Mouse (Mus musculus) ES-CJ7 (cell line): Measurements from ENCODE around the gene 2610301B20Rik.
"Not testable (repeated sequence)": the region's sequence is repeated elsewhere in the genome, so short reads cannot be mapped to it uniquely, and the experiment has no call there.

Experiments used
- DNase-seq: peaks from one replicate; pipeline ENCODE4 v3.0.0; 2011; ENCODE audit warnings: low read depth, low spot score

The 2610301B20Rik gene

DNA sequence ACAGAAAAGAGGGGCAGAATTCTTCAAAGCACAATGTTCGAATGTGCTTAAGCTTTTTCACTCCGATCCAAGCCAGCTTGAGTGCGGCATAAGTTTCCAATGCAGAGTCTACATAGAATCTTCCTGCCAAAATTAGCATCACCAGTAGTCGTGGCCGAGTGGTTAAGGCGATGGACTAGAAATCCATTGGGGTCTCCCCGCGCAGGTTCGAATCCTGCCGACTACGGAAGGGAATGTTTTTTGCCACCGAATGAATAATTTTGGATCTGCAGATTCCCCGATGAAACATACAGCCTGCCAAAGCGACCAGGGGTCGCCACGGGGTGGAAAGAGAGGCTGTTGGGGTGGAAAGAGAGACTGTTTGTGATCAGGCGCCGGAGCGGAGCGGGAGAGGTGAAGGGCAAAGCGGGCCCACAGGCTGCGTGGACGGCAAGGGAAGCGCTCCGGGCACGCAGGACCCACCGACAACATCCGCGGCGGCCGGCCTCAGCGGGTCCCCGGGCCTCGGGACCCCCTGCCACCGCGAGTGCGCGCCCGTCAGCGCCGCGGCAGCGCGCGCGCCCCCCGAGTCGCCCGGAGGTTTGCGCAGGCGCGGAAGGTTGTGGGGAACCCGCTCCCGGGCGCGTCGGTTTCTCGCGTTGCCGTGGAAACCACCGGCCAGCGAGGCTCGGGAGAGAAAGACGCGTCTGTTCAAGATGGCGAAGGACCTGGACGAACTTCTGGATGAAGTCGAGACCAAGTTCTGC lies at the start of gene 2610301B20Rik:
2610301B20Rik (plus strand) TSS at position 579 of the 746 bp plus-strand sequence.
- peak; percentile 88 for DNase-seq

DNA sequence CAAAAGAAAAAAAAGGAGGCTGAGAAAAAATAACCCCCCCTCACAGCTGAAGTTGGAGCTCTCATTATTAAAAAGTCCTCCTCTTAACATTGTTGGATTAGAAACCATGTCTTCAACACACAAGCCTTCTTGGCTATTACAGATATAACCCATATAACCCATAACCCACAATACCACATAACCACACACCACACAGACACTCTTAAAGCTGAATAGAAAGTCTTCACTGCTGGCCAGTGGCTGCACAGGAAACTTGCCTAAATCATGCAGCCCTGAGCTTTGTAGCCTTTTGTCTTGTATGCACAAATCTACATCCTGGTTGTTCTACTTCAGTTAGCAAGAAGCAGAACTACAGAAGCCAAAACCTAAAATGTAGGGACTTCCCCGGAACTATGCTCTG lies 41.0 kb upstream of the 2610301B20Rik start:
- DNase-seq: no peak

DNA sequence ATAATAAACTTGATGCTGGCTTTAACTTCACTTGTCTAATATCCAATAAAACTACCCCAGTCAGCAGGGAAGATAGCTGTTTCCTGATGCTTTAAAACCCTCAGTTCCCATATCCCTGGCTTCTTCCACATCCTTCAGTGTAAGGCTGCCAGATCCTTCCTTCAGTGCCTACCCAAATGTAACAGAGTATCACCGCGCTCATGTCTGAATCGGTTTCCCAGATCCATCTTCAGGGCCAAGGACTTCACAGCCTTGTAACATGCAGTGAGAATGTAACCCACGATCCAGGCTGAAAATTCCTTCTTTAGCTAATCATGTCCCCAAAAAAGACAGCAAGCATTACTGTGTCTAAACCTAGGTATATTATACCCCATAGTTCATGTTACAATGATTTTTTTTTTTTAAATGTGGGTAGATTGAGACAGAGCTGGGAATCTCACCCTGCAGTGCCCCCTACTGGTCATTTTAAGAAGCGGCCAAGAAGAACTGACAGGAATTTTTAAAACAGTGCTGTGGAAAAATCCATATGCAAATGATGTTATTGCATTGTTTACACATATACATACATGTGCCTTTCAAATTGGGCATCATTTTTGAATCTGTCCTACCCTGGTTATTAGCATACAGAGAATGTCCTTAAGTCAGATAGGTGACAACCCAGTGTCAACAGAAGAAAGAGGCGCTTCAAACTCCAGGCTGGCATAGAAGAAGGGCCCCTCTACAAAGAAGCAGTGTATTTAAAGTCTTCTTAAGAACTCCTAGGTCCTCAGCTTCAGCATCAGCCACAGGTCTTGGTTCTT lies 38.8 kb upstream of the 2610301B20Rik start:
- peak; percentile 16 for DNase-seq

- DNase-seq: no peak
These were observed 28.4 kb upstream of the 2610301B20Rik start for GRCm38 (mm10) chr4:10845848-10846247.

- DNase-seq: no peak
These were observed 24.5 kb upstream of the 2610301B20Rik start for GRCm38 (mm10) chr4:10849812-10850211.

- no peak for DNase-seq
These were observed 23.3 kb upstream of the 2610301B20Rik start for GRCm38 (mm10) chr4:10851013-10851412.

DNA sequence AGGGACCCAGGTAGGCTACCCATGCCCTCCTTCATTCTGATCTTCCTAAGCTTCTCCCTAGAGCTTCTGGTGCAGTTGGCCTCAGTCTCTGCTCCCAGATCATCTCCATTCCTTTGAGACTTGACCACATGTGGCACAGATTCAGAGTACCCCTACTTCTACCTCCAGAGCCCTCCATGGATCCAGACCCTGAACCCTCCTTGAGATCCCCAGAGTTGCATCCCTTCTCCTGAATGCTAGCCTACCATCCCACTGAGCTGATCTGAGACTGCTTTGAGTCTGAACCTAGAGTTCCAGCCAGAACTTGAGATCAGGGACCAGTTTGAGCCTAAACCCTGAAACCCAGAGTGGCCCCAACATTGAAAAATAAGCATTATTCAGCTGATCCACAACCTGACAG lies 15.1 kb upstream of the 2610301B20Rik start:
- no peak for DNase-seq

DNA sequence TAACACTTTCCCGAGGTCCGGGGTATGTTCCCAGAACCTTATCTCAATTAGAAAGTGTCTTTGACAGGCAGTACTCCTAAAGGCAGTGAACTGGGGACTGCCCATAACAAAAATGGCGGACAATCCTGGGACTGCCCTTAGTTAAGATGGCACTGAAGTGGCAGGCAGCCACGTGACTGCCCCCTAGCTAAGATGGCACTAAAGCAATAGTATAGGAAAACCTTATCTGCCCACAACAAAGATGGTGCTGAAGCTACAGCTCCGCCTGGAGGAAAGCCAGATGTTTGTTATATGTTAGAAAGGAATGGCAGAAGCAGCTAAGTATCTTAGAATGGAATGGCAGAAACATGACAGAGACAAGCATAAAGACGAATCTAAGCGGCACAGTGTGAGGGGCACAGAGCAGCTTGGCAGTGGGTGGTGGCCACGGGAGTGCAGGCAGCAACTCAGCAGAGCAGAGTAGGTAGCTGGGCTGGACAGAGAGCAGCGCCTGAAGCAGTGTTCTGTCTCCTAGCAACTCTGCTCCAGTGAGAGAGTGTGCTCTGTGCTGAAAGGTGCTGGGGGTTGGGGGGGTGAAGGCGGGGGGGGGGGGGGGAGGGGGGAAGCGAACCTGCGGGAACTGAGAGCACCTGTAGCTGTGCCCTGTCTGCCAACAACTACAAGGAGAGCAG lies 14.3 kb upstream of the 2610301B20Rik start:
- DNase-seq: peak; percentile 91

DNA sequence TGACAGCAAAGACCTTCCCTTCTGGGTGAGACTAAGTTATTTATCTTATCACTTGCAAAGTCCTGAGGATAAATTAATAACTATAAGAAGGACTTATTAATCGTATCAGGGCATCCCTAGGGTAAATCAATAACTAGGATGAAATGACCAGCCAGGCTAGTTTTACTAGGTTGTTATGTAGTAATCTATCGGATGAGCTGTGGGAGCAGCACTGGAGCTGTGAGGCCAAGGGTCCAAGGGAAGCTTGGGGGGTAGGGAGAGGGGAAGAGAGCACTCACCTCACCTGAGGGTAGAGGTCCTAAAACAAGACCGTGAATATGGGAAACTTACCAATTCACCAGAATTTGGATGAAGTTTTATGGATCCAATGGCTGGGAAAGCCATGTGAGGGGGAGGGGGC lies 13.5 kb upstream of the 2610301B20Rik start:
- no peak for DNase-seq

DNA sequence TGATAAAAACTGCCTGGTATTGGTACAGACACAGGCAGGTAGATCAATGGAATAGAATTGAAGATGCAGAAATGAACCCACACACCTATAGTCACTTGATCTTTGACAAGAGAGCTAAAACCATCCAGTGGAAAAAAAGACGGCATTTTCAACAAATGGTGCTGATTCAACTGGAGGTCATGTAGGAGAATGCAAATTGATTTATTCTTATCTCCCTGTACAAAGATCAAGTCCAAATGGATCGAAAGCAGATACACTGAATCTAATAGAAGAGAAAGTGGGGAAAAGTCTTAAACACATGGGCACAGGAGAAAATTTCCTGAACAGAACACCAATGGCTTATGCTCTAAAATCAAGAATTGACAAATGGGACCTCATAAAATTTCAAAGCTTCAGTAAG lies 11.4 kb upstream of the 2610301B20Rik start:
- not testable (repeated sequence) for DNase-seq

- DNase-seq: no peak
These were observed 2.1 kb upstream of the 2610301B20Rik start for GRCm38 (mm10) chr4:10872231-10872630.

- no peak for DNase-seq
These were observed 1.4 kb upstream of the 2610301B20Rik start for GRCm38 (mm10) chr4:10872685-10873539.

GRCm38 (mm10) chr4:10873549-10873919 lies 764 bp upstream of the 2610301B20Rik start:
- DNase-seq: no peak

DNA sequence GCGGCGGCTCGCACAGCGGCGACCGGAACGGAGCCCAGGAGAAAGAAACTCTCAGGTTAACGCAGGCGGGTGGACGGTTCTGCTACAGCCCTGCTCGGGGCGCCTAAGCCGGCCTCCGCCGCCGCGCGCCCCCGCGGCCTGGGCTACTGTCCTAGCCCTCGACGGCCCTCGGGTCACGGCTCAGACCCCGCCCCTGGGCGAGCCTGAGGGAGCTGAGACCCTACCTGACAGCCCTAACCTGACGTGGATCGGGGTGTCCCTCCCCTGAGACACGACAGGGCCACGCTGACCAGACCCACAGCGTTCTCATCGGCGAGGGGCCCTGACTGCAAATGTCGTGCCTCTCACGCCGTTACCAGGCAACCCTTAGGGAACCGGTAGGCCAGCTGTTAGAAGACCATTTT lies 422 bp downstream of the 2610301B20Rik start:
- DNase-seq: no peak

- DNase-seq: no peak
These were observed 1.1 kb downstream of the 2610301B20Rik start for GRCm38 (mm10) chr4:10875407-10875806.

- DNase-seq: no peak
These were observed 2.8 kb downstream of the 2610301B20Rik start for GRCm38 (mm10) chr4:10877057-10877456.

DNA sequence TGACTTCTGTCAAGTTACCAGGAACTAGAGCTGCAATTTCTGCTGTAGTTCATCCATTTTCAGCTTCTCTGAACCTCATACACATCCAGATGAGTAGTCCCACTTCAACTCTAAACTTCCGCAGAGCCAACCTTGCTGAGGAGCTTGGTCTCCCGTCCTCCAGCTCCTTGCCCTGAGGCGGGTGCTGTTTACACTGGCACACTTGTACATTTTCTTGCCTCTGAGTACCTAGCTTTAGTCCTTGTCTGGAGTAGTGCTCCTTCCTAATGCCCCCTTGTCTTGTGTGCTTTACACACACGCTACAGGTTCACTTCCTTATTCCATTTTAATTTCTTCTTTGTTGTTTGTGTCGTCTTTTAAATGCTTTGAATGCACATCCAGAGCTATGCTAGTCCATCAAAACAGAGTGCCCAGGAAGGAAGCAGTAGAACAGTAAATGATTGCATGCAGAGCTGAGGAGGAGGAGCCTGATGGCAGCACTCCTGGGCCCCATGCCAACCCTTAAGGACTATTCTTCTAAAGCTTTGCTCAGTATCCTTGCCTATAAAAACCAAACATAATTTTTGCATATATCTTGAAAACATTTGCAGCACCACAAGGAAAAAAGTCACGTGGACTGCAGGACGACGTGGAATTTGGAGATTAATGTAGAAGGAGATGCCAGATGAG lies 9.6 kb downstream of the 2610301B20Rik start:
- no peak for DNase-seq

GRCm38 (mm10) chr4:10888835-10889234 lies 14.5 kb downstream of the 2610301B20Rik start:
- no peak for DNase-seq

DNA sequence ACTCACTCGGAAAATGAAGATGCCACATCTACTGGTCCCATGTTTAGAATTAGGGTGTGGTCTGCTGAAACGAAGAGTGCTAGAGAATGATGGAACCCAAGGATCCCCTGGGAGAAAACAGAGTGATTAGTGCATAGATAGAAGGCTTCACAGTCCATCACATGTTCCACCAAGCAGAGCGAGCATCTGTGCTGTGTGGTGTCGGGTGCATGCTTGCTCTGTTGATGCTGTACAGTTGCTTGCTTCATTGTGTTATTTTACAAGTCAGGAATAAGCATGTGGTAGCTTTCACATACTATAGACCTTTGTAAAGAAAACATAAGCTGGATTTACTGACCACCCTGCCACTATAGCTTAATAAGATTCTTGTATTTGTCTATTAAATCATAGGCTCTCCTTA lies 22.0 kb downstream of the 2610301B20Rik start:
- DNase-seq: no peak

DNA sequence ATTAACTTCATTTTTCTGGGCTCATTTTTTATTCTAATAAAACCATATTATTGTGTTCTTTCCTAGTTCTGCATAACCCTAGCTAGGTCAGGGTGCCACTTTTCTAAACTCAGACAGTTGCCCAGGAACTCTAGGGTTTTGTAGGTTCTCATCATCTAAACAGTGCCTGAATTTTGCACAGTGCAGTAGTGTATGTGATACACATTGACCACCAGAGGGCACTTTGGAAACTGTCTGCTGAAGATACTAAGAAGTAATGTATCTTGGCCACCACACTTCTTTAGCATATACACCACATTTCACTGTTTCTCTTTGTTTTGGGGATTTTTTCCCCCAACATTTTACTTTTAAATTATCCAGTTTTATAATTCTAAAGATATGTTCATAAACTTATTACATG lies 22.6 kb downstream of the 2610301B20Rik start:
- peak; percentile 66 for DNase-seq
